Mouse (Mus musculus) adrenal gland, postnatal 10 days (tissue): ENCODE measurements around the gene Grtp1. TPM values are rescaled to one million over a fixed set of nuclear protein-coding genes. Genes with fewer than 3 reads are reported as not detected.
A peak's percentile ranks its signal among the peaks of the same experiment; 100 is the strongest.

Experiments used
- DNase-seq: peaks from one replicate; pipeline ENCODE4 v3.0.0; 2021; ENCODE audit warnings: mixed read lengths
- long read RNA-seq, 2 experiments: library from polyadenylated mRNA; stranded (forward); transcript quantifications; one replicate each; pipeline ENCODE4 v2.0.0; 2021
- total RNA-seq, 2 experiments: library from RNA; stranded (reverse); gene quantifications; 2 replicates each; pipeline ENCODE4 v1.2.3; 2021

Grtp1 gene
- total RNA-seq: 10 to 100 TPM; 10.3 to 13.4 TPM
- long read RNA-seq, experiment 1, transcript Grtp1-206 (8 exons, 3,013 nt): major isoform, 7 of 15 reads
- long read RNA-seq, experiment 1, partial matches to known transcripts: 2 of 15 reads
- long read RNA-seq, experiment 1, other reads (novel, unspliced or antisense): 5 of 15 reads
- long read RNA-seq, experiment 2, transcript Grtp1-206 (8 exons, 3,013 nt): major isoform, 7 of 9 reads
- long read RNA-seq, experiment 2, partial matches to known transcripts: 0 of 9 reads
- long read RNA-seq, experiment 2, other reads (novel, unspliced or antisense): 2 of 9 reads

DNA sequence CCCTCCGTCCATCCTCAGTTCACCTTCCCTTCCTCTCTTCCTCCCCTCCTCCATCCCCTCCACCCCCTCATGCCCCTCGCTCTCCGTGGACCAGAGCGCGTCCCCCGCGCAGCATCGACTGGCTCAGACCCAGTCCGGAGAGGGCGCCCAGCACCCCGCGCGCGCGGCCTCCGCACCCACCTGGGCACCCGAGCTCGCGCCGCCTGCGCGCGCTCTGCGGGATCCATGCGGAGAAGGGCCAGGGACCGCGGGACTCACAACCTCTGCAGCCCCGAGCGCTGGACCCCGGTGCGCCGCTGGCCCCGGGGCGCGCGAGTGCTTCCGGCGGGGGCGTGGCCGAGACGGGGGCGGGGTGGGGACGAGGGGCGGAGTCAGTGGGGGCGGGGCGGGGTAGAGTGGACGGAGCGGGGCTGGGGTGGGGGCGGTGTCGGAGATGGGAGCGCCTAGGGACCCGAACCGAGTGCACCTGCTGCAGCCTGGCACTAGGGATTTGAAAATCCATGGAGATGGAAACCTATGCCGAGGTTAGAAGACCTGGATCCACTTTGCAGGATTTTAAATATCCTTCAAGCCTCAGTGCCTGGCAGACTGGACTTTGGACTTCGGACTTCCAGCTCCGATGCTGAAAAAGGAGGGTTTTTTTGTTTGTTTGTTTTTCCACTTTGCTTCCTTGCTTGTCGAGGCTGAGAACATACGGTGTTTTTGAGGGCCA, at the start of gene Grtp1:
Gene Grtp1, minus strand, starts transcription at position 320 of the 712 bp plus-strand sequence.
- peak; percentile 88 for DNase-seq

DNA sequence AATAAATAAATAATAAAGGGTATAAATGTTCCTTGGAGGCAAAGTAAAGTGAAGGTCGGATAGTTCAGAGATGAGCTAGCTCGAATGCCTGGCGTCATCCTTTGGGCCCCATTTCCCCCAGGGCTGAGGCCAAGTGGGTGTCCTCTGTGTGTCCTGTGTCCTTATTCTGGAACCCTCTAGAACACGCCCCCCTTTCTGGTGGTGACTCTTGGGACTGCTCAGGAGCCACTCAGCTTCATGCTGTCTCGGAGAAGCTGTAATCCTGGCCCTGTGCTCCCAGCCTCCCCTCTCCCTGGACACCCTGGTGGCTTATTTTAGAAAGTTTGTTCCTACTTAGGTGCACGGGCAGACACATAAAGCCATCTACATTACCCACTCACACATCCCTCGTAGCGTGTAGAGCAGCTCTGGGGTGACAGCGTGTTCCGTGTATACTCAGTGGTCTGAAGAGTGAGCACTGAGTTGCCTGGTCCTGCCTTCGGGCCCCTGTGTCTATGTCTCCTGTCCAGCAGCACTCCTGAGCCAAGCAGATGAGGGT, 44.0 kb upstream of the Grtp1 start:
- DNase-seq: no peak

DNA sequence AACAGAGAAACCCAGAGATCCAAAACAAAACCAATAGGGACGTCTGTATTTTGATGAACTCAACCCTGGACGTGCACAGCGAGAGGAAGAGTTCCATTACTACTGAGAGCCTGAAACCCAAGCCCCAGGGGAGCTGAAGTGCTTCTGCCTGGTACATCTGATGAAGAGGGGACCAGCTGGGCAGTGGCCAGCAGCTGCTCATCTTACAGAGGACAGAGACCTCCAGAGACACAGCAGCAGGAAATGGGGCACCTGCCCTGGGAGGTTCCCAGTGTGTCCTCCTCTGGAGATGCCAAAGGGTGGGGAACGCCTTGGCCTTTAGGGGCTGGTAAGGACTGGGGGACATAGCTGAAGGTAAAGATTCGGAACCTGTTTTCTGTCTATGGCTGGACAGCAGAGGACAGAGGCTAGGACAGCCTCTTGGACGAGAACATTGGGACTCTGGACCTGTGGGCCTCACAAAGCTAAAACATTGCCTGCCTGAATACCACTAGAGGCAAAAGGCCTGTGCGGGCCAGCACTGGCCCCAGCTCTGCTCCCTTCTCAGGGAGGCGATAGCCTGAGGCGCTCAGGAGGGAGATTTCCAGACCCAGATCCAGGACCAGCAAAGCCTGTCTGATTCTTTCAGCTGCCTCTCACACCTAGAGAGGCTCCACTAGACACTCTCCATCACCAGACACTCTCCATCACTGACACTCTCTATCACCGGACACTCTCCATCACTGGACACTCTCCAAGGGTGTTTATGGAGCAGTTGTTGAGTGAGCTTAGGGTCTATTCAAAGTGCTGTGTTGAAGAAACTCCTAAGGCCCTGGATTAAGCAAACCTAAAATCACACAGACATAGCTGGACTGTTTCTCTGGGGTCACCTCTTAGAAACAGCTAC, 42.8 kb upstream of the Grtp1 start:
- no peak for DNase-seq

GRCm38 (mm10) chr8:13240691-13241090, 40.3 kb upstream of the Grtp1 start:
- DNase-seq: peak; percentile 39

GRCm38 (mm10) chr8:13240055-13240454, 39.6 kb upstream of the Grtp1 start:
- DNase-seq: no peak

DNA sequence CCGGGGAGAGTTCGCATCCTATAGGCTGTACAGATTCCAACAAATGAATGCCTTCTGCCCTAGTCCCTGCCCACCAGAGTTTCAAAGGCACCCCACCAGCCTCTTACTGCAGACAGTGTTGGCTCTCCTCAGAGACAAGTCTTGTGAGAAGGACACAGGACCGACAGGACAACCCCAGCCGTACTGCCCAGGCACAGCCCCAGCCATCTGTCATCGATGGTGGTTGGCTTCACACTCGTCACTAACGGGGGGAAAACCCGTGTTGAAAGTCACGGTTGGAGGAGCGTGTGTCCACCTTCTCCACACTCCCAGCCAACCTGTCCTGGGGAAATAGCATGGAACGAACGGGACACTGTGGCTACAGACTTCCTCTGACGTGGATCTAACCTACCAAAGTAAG, 34.4 kb upstream of the Grtp1 start:
- DNase-seq: no peak

GRCm38 (mm10) chr8:13230471-13230870, 30.1 kb upstream of the Grtp1 start:
- DNase-seq: no peak

DNA sequence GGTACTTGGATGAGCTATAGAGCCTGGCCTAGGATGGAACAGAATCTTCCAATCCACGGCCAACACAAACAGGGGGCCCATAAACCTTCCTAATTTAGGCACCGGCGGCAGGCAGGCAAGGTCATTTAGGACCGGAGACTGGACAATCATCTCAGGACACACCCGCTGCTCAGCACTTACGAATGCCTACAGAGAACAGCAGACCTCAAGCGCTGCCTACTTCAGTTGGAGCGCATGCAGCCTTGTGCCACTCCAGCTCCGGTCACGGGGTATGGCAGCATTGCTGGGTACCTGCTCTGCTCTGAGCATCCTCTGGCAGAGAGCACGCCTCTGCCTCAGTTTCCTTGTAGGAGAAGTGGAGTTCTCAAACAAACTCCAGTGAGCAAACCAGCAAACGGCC, 29.4 kb upstream of the Grtp1 start:
- no peak for DNase-seq

DNA sequence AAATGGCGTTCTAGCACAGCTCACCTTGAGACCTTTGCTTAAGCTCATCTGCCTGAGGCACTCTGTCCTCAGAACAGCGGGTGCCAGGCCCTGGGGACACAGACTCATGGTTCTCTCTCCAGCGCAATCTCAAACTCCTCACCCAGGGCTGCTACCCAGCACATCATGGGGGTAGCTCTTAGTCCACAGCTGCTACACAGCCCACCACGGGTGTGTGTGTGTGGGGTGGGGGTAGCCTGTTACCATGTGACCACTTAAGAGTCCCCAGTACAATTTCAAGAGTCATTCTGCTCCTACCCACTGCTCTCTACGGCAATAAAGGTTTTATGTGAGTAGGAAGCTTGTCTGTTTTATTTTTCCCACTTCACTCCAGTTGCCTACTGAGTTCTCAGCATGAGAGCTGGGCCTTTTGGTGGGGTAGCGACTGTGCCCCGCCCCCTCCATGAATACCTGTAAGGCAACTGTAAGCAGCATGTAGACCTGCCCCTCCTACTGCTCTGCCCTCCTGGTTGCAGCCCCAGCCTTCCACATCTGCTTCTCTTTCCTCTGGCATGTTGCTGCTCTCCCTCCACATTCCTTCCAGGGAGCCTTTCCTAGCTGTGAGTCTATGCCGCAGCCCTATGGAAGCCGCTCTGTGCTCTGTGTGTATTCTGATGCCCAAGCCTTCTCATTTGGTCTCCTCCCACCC, 28.6 kb upstream of the Grtp1 start:
- DNase-seq: no peak

- DNase-seq: no peak
These were observed 26.8 kb upstream of the Grtp1 start for GRCm38 (mm10) chr8:13227184-13227583.

DNA sequence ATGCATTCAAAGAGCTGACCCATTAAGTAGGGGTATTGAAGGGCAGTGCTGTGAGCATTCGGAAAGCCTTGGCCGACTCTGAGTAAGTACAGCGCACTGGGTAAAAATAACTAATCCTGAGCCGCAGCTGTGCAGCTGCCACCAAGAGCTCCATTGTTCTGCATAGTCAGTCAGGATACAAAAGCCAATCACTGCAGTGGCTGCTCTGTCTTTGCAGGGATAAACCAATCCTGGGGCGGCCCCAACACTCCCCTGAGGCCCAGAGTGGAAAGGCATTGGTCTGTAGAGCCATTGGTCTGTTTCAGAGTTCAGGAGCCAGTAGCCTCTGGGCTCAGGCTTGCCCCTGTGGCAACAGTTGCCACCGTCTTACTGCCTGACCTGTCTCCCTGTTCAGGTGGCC, 25.9 kb upstream of the Grtp1 start:
- no peak for DNase-seq

GRCm38 (mm10) chr8:13224426-13224825, 24.0 kb upstream of the Grtp1 start:
- DNase-seq: no peak

GRCm38 (mm10) chr8:13218441-13218840, 18.0 kb upstream of the Grtp1 start:
- DNase-seq: no peak

GRCm38 (mm10) chr8:13217986-13218385, 17.6 kb upstream of the Grtp1 start:
- DNase-seq: no peak

- no peak for DNase-seq
These were observed 16.7 kb upstream of the Grtp1 start for GRCm38 (mm10) chr8:13217093-13217492.

- no peak for DNase-seq
These were observed 16.0 kb upstream of the Grtp1 start for GRCm38 (mm10) chr8:13216386-13216785.

DNA sequence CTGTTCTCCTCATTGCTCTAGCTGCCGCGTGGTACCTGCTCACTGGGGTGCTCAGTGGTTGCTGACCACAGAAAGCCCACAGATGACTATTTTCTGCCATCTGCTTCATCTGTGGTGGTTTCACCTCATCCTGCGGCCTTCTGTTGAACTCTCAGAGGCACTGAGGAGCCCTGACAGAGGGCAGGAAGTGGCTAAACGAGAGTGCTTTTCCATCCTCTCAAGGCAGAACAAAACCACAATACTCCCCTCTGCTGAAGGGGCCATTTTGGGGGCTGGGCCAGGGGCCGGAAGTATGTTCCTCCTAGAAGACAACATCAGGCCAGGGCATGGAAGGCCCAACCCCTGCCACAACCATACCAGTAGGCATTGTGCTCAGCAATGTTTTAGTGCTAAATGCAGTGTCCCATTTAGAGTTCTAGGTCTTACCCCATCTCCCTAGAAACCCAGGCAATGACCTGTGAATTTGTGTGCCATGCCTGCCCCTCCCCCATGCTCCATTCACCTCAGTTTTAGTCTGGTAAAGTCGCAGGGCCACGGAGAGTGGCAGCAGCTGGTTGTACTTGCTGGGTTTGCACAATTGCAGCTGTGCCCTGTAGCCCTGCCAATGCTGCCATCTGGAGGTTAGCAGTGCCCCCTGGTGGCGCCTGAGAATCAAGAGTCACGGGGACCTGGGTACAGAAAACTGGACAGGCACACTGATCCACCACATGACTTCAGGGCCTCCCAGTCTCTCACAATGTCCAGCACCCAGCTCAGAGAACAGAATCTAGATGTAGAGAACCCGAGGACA, 13.3 kb upstream of the Grtp1 start:
- DNase-seq: peak; percentile 93

GRCm38 (mm10) chr8:13209770-13210169, 9.3 kb upstream of the Grtp1 start:
- DNase-seq: no peak

DNA sequence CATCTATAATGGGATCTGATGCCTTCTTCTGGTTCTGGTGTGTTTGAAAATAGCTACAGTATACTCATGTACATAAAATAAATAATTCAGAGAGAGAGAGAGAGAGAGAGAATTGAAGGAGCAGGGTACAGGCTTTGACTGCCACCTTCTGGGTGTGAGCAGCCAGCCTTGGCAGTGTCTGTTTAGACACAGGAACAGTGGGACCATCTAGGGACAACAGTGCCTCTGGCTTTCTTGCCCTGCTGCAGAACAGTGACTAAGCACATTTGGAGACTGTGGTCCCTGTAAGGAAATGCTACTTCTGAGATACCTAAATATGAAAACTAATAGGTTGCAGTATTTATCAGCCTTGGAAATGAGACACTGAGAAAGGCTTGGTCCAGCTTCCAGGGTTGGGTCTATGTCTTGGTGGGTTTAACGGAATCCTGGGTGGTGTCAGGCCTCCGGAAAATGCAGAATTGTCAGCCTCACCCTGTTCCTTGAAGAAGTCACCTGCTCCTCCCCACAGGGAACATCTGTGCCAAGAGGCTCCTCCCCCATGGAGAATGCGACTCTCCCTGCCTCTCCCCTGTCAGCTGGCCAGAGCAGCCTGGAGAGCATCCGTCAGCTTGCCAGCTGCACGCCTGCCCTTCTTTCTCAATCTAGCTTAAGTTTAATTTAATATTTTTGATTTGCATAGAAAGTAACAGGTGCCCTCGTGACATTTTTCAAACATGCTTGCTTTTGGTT, 8.4 kb upstream of the Grtp1 start:
- peak; percentile 68 for DNase-seq

DNA sequence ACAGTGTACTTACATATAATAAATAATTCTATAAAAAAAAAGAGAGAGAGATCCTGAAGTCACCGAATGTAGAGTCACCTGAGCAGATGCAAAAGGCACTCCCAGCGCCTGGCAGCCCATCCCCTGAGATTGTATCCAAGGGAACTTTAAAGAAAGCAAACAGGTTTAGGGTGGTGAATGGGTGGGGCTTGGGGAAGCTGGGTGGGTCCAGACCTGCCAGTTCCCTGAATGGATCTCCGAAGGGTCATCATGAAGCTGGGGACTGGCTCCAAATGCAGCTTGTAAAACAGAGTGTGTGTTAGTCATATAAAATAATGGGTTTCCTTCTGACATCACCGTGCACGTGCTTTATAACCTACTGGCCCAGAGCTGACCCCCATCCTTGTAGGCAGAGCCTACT, 5.9 kb upstream of the Grtp1 start:
- DNase-seq: no peak
